Mouse (Mus musculus) spleen, adult 18-20 months (tissue): ENCODE measurements around the gene Htr3b.
"Not testable (repeated sequence)": the region's sequence is repeated elsewhere in the genome, so short reads cannot be mapped to it uniquely, and the experiment has no call there.

ENCODE experiments used
- DNase-seq, 2 experiments: peaks; one replicate each; pipeline ENCODE4 v3.0.0; 2022; ENCODE audit warnings: mixed read lengths in 2 of 2

The Htr3b gene

GRCm38 (mm10) chr9:48964587-48965040 lies at the start of gene Htr3b:
TSS of gene Htr3b (minus strand) at chr9:48964990.
- DNase-seq: no peak

DNA sequence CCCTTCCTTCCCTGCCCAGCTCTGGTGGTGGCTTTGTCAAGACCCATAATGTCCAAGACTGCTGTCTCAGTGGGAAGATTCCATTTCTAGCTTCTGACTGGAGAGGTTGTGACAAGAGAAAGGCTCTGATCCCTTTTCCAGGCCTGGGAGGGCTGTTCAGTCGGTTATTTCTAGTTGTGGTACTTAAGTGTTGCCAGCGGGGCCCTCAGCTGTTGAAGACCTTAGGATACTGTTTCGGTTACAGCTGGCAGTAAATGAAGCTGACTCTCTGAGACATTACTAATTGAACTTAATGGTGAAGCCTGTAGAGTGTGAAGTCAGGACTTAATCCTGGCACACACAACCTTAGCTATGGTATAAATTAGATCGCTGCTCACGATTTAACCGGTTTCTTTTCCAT lies 34.5 kb upstream of the Htr3b start:
- no peak for DNase-seq

GRCm38 (mm10) chr9:48995735-48996134 lies 30.9 kb upstream of the Htr3b start:
- no peak for DNase-seq

- no peak for DNase-seq
Observed at GRCm38 (mm10) chr9:48994779-48995178, 30.0 kb upstream of the Htr3b start.

DNA sequence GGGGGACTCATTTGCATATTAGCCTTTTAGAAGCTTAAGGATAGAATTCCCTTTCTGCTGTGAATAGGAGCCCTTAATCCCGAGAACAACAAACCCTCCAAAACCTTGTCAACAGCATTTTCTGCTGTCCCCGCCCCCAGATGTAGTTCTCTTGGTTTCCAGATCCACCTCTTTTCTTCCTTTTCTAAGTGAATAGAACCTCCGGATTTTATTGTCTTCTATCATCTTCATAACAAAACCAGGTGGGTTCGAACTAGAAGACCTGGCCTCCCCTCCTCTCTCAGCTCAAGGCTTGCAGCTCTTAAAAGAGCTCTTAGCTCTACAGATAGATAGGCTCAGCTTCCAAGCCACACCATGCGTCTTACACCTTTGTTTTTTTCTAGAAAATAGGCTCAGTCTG lies 26.9 kb upstream of the Htr3b start:
- DNase-seq: no peak

DNA sequence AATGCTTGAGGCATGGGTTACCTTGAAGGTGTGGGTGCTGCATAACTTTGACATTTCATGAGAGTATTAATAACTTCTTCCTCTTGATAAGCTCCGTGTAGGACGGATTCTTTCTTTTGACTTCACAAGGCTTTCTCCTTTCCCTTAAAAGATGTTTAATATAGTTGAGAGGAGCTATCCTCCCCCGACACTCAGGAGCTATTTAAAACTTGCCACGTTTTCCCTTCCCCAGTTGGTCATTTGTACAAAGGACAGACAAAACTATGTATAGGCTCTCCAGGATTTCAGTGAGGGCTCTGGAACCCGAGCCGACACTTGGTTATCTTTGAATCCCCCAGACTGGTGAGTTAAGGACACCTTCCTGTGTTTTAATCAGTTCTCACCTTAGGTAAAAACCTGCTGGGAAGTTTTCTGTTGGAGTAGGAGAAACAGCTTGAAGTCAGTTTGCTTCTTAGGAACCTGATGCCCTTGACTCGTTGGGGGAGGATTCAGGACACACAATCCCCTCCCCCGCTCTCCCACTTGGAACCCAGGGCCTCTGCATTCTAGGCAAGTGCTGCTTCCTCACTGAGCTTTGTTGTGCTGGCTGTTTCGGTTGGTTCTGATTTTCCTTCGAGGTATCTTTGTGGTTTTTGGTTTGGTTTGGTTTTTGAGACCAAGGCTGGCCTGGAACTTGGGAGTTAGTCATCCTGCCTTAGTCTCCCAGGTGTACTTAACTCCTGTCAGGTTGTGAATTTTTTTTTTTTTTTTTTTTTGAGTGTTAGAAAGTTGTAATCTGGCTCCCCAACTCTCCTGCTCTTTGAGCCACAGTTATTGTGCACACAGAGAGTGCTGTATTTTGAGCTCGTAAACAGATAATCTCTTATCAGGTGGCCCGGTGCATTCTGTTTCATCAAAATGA lies 22.7 kb upstream of the Htr3b start:
- no peak for DNase-seq

- DNase-seq: no peak
Observed at GRCm38 (mm10) chr9:48986616-48987141, 21.9 kb upstream of the Htr3b start.

DNA sequence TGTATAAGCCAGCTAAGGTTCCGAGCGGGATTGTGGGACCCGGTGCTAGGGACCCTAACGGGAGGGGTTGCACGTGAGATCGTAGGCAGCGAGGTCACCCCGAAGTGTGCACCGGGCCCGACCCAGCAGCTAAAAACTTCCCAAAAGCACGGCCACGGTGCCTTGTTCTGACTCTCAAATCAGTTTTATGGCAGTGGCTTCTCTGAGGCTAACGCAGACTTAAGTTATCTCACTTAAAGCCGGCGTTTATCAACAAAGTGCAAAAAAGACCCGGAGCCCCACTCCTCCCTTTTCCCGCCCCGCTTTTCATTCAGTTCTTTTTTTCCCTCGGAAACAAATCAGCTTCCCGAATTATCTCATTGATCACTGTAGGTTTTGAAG lies 20.9 kb upstream of the Htr3b start:
- DNase-seq: no peak

GRCm38 (mm10) chr9:48984845-48985707 lies 20.3 kb upstream of the Htr3b start, which contains the start of gene Usp28:
TSS of gene Usp28 (plus strand) at chr9:48985375.
- peak; percentile 100 for DNase-seq

DNA sequence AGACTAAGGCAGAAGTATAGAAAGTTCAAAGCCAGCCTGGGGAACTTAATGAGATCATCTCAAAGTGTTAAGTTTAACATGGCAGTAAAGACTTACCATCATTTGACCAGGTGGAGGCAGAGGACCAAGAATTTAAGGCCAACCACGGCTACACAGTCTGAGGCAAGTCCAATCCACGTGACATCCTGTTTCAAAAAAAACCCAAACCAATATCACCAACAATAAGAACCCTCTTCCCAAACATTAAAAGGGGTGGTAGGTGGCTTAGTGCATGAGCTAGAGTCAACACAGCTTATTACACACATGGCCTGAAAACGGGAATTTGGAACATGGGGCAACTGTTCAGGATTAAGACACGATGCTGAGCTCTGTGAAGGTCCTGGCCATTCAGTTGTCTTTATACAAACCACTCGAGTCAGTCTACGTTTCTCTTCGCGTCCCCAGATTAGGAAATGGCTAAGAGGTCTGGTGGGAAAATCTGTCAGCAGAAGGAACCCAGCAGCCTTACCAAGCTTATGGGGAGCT lies 19.6 kb upstream of the Htr3b start:
- no peak for DNase-seq

DNA sequence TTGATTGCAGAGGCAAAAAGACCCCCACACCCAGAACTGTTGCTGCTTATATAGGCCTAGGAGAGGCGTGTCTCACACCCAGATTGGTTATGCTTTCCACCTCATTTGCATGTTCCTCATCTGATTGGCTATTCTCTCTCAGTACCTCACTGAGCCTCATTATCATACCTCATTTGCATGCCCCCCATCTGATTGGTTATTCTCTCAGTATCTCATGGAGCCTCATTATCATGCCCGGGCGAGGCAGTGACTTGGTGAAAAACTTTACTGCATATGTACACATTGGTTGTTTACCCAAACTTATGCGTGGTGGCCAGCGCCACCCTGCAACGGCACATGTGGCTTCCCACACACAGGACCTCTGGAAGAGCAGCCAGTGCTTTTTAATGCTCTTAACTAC lies 19.0 kb upstream of the Htr3b start:
- DNase-seq: not testable (repeated sequence)

GRCm38 (mm10) chr9:48981827-48982226 lies 17.0 kb upstream of the Htr3b start:
- DNase-seq: no peak

GRCm38 (mm10) chr9:48980781-48981180 lies 16.0 kb upstream of the Htr3b start:
- DNase-seq: no peak

- DNase-seq: no peak
Observed at GRCm38 (mm10) chr9:48980371-48980770, 15.6 kb upstream of the Htr3b start.

DNA sequence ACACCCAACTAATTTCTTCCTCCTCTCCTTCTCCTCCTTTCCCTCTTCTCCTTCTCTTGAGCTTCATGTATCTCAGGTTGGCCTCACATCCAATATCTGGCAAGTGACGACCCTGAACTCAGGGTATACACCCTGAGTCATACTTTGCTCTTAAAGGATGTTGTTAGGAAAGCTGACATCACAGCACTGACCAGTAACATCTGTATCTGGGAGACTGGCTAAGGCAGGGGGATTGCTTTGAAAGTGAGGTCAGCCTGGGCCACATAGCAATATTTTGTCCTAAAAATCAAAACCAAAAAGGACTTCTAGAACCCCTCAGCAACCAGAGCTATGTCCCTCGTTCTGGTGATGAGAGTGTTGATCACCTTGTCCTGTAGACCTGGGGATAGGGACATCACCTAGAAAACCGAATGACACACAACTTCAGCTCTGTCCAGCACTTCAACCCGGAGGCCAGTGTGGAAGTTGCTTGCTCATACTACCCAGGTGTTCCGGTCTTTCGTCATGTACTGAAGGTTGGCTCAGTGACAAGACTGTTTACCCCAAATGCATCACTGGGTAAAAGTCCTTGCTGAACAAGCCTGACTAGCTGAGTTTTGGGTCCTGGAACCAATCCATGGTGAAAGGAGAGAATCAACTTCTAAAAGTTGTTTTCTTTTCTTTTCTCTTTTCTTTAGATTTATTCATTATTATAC lies 12.0 kb upstream of the Htr3b start:
- DNase-seq: no peak

DNA sequence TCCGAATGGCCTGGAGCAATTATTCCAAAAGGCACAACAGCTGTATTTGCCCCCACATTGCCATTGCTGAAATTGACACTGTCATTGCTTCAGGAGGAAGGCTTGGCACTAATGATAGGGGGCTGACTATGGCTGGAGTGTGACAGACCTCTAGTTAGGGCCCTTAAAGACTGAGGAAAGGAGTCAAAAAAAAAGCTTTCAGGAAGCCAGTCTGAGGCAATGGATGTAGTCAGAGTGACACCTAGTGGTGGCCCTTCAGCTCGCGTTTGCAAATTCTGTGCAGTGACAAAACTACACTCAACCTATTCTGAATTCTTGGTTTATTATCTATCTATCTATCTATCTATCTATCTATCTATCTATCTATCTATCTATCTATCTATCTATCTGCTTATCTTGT lies 7.7 kb upstream of the Htr3b start:
- DNase-seq: peak in 1 of 2 experiments; percentile 32

DNA sequence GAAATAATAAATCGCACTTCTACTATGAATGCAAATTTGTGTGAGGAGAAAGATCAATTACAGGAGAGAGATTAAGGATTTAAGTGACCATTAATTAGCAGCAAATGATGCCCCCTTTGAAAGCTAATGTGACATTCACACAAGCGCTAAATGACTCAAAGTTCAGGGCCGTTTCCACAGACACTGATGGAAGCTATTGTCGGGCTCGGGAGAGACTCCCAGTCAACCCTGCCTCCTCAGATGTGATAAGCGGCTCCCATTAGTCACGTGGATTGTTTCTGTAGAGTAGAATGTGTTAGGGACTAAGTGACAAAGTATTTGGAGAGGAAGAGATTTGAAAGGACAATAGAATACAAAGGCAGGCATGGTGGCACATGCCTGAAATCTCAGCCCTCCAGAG lies 2.7 kb downstream of the Htr3b start:
- DNase-seq: no peak

DNA sequence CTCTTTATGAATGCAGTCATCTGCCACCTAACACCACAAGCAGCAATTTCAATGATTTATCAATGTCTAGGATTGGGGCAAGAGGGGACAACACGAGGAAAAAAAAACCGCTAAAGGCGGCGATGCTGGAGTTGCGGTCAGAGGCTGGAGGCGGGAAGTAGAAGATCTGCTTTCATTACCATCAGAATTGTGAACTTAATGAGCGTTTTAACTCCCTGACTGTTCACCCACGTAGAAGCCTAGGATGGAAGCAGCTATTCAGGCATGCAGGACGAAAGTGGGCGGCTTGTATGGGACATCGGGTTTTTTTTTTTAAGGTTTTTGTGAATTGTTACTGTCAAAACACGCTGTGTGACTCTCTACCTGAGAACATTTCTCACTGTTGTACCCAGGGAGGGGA lies 3.5 kb downstream of the Htr3b start:
- no peak for DNase-seq

GRCm38 (mm10) chr9:48947565-48947964 lies 17.2 kb downstream of the Htr3b start:
- DNase-seq: no peak

GRCm38 (mm10) chr9:48942349-48942748 lies 22.4 kb downstream of the Htr3b start:
- no peak for DNase-seq

DNA sequence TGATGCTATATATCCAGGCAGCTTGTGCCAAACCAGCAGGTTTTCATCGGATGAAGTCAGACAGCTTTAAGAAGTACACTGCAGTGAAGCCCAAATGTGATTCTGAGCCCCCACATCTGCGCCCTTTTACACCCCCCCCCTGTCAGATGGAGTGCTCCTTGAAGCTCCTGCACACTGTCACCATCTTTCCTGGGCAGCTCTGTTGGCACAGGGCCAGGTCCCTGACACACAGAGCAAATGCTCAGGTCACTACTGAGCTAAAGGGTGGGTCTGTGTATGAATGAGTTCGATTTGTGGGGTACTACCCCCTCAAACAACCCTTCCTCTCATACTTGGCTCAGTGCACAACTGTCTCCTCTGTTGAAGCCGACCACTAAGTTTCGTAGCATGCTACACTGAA lies 35.4 kb downstream of the Htr3b start:
- no peak for DNase-seq

GRCm38 (mm10) chr9:48928781-48929180 lies 36.0 kb downstream of the Htr3b start:
- no peak for DNase-seq
